Mouse (Mus musculus): ENCODE data around the gene Ifi205. TPM values are rescaled to one million over a fixed set of nuclear protein-coding genes. Genes with fewer than 3 reads are reported as not detected.

The Ifi205 gene
- total RNA-seq, 2 experiments from 2014 or later = not detected

- no peak for DNase-seq (ENCODE audit: low spot score in 2 of 2)
Measured at GRCm38 (mm10) chr1:173977622-173978021, 54.0 kb downstream of the Ifi205 start.

- peak in 1 of 2 experiments; percentile 10 for DNase-seq (ENCODE audit: low spot score in 2 of 2)
Measured at GRCm38 (mm10) chr1:173973111-173973510, 58.5 kb downstream of the Ifi205 start.

Other genes starting within 250 kb of the Ifi205 start
- not detected for gene Ifi211, start 118.8 kb downstream of the Ifi205 start, total RNA-seq (2021)
- gene Mndal, start 89.3 kb downstream of the Ifi205 start, total RNA-seq (2021) = 10 to 100 TPM in 1 of 2 experiments, 1 to 10 TPM in 1; 7.0 to 10.6 TPM
- 1 to 10 TPM; 4.0 to 5.0 TPM for gene Ifi203, start 89.1 kb downstream of the Ifi205 start, total RNA-seq (2021)
- gene Ifi202b, start 49.1 kb downstream of the Ifi205 start, total RNA-seq (2021) = not detected
- not detected for gene Olfr433, start 8.9 kb upstream of the Ifi205 start, total RNA-seq (2021)
- gene Olfr432, start 17.4 kb upstream of the Ifi205 start, total RNA-seq (2021) = not detected
- gene Olfr430, start 34.8 kb upstream of the Ifi205 start, total RNA-seq (2021) = not detected
- not detected for gene Olfr429, start 52.5 kb upstream of the Ifi205 start, total RNA-seq (2021)
- gene Olfr427, start 65.1 kb upstream of the Ifi205 start, total RNA-seq (2021) = not detected
- not detected for gene Olfr231, start 89.4 kb upstream of the Ifi205 start, total RNA-seq (2021)
- gene Olfr424, start 99.7 kb upstream of the Ifi205 start, total RNA-seq (2021) = not detected
- gene Olfr420, start 123.8 kb upstream of the Ifi205 start, total RNA-seq (2021) = not detected
- under 1 TPM; 0.05 TPM for gene Spta1, start 141.0 kb upstream of the Ifi205 start, total RNA-seq (2021)
- not detected for gene Olfr419, start 220.3 kb upstream of the Ifi205 start, total RNA-seq (2021)

Measured in layer of hippocampus, adult 18-20 months (tissue).